Mouse (Mus musculus) ES-E14 (cell line): ENCODE data around the gene Ocel1.

Experiments
- CHD2 ChIP-seq: IDR thresholded peaks from 2 replicates; pipeline ENCODE4 v1.6.1; 2014; ENCODE audit warnings: mild to moderate bottlenecking, low read depth, low read length, inconsistent platforms
- MAFK ChIP-seq: IDR thresholded peaks from 2 replicates; pipeline ENCODE4 v1.6.1; 2014; ENCODE audit warnings: mild to moderate bottlenecking, low read depth, low read length, inconsistent platforms; ENCODE audit not compliant: insufficient read depth
- ZC3H11A ChIP-seq: IDR thresholded peaks from 2 replicates; pipeline ENCODE4 v1.6.1; 2012; ENCODE audit warnings: low read depth, mild to moderate bottlenecking, inconsistent platforms, low read length, borderline replicate concordance

DNA sequence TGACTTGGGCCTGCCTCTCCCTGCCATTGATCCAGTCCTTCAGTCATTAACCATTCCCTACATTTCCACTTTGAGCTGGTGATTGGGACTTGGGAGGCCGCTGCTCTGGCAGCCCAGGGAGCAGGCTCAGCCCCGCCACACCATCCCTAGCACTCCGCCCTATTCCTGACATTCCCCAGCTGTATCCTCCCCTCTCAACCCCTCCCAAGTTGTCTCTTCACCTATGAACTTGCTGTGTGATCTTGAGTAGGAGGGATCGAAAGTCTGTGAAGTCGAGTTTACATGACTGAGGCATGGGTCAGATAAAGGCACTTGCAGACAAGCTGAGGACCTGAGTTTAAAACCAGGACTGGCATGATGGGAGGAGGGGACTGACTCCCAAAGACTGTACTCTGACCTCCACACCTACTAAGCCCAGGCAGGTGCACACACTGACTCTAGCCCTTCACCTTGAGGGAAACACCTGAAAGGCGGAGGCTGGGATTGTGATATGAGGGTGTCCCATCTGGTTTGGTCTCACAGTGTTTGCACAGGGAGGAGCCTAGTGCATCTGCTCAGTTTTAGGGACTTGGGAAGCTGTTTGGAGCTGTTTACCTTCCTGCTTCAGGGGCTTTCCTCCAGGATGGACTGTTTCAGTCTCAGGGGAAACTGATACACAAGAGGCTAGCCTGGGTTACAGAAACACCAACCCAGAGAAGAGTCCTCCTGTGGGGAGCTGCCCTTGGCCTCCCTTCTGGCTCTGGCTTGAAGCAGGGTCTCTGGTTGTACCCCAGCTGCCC, 32.2 kb downstream of the Ocel1 start:
- TF ChIP-seq MAFK, result no peak
- TF ChIP-seq ZC3H11A, result no peak
- TF ChIP-seq CHD2, result no peak
